Mouse (Mus musculus) MEL (cell line): ENCODE data around the gene Pole4. TPM values are rescaled to one million over a fixed set of nuclear protein-coding genes. Genes with fewer than 3 reads are reported as not detected.

Experiments
- DNase-seq: peaks from one replicate; pipeline ENCODE4 v3.0.0; 2011; ENCODE audit warnings: low read depth, low spot score
- H3K27ac ChIP-seq: 2 replicates; pipeline ENCODE4 v1.5.1; 2012; ENCODE audit warnings: low read depth, mild to moderate bottlenecking, control low read depth, low read length, moderate library complexity; ENCODE audit not compliant: control insufficient read depth
- H3K27me3 ChIP-seq, 2 experiments: fragments of 150-350 bp in 1 of 2; sonication (generic) in 1 of 2; 2 replicates each; pipeline ENCODE4 v1.6.1; 2012; ENCODE audit warnings: low read length in 2 of 2, mild to moderate bottlenecking in 2 of 2, improper control_type of control experiment in 1 of 2, moderate library complexity in 1 of 2; ENCODE audit not compliant: insufficient read depth in 2 of 2, control insufficient read depth in 1 of 2
- H3K36me3 ChIP-seq, 2 experiments: 2 replicates each; pipeline ENCODE4 v1.6.1; 2012 to 2014; ENCODE audit warnings: low read length in 2 of 2, improper control_type of control experiment in 1 of 2, inconsistent platforms in 1 of 2, mild to moderate bottlenecking in 1 of 2; ENCODE audit not compliant: insufficient read depth in 2 of 2, control insufficient read depth in 1 of 2
- H3K4me1 ChIP-seq, 2 experiments: fragments of 150-350 bp in 1 of 2; sonication (generic) in 1 of 2; 2 replicates each; pipeline ENCODE4 v1.6.1; 2012; ENCODE audit warnings: low read length in 2 of 2, improper control_type of control experiment in 1 of 2, mild to moderate bottlenecking in 1 of 2; ENCODE audit not compliant: insufficient read depth in 2 of 2, control insufficient read depth in 1 of 2
- H3K4me3 ChIP-seq, 2 experiments: fragments of 150-350 bp in 1 of 2; sonication (generic) in 1 of 2; 2 replicates each; pipeline ENCODE4 v1.5.1; 2012; ENCODE audit warnings: low read depth in 2 of 2, low read length in 2 of 2, mild to moderate bottlenecking in 2 of 2, moderate library complexity in 2 of 2, control low read depth in 1 of 2, improper control_type of control experiment in 1 of 2; ENCODE audit not compliant: control insufficient read depth in 1 of 2, insufficient read depth in 1 of 2
- H3K79me2 ChIP-seq: 2 replicates; pipeline ENCODE4 v1.6.1; 2012; ENCODE audit warnings: mild to moderate bottlenecking, low read length, moderate library complexity; ENCODE audit not compliant: control insufficient read depth, poor library complexity, insufficient read depth
- H3K9ac ChIP-seq: 2 replicates; pipeline ENCODE4 v1.6.1; 2012; ENCODE audit warnings: low read depth, mild to moderate bottlenecking, control low read depth, low read length, moderate library complexity; ENCODE audit not compliant: control insufficient read depth, poor library complexity, severe bottlenecking
- H3K9me3 ChIP-seq: fragments of 150-350 bp; sonication (generic); replicated peaks from 2 replicates; pipeline ENCODE4 v1.6.1; 2012; ENCODE audit warnings: mild to moderate bottlenecking, low read length, improper control_type of control experiment, moderate library complexity; ENCODE audit not compliant: insufficient read depth
- CHD1 ChIP-seq: IDR thresholded peaks from 2 replicates; pipeline ENCODE4 v1.6.1; 2012; ENCODE audit warnings: low read depth, mild to moderate bottlenecking, inconsistent platforms, low read length, improper control_type of control experiment
- CHD2 ChIP-seq: IDR thresholded peaks from 2 replicates; pipeline ENCODE4 v1.6.1; 2011; ENCODE audit warnings: low read length, improper control_type of control experiment
- CTCF ChIP-seq, 3 experiments: IDR thresholded peaks in 2 of 3; conservative IDR thresholded peaks in 1 of 3; 2 replicates each; pipeline ENCODE4 v1.5.1; 2011 to 2012; ENCODE audit warnings: low read length in 3 of 3, low read depth in 2 of 3, mild to moderate bottlenecking in 2 of 3, improper control_type of control experiment in 1 of 3, inconsistent platforms in 1 of 3, mixed read lengths in 1 of 3, moderate library complexity in 1 of 3; ENCODE audit not compliant: control insufficient read depth in 1 of 3, insufficient read depth in 1 of 3, poor library complexity in 1 of 3, severe bottlenecking in 1 of 3
- ELF1 ChIP-seq: IDR thresholded peaks from 2 replicates; pipeline ENCODE4 v1.6.1; 2014; ENCODE audit warnings: low read depth, mild to moderate bottlenecking, inconsistent platforms, low read length, improper control_type of control experiment, moderate library complexity
- GABPA ChIP-seq: IDR thresholded peaks from 2 replicates; pipeline ENCODE4 v1.6.1; 2012; ENCODE audit warnings: low read depth, mild to moderate bottlenecking, inconsistent platforms, low read length, improper control_type of control experiment, moderate library complexity
- JUND ChIP-seq: IDR thresholded peaks from 2 replicates; pipeline ENCODE4 v1.6.1; 2011; ENCODE audit warnings: low read depth, mild to moderate bottlenecking, improper control_type of control experiment, low read length
- KAT2A ChIP-seq: conservative IDR thresholded peaks from 2 replicates; pipeline ENCODE4 v1.6.1; 2012; ENCODE audit warnings: low read depth, low read length, improper control_type of control experiment, inconsistent platforms
- MAFK ChIP-seq: IDR thresholded peaks from 2 replicates; pipeline ENCODE4 v1.6.1; 2011; ENCODE audit warnings: low read depth, mild to moderate bottlenecking, low read length, improper control_type of control experiment, borderline replicate concordance
- MAX ChIP-seq: IDR thresholded peaks from 2 replicates; pipeline ENCODE4 v1.6.1; 2011; ENCODE audit warnings: low read length, improper control_type of control experiment
- MAZ ChIP-seq: IDR thresholded peaks from 2 replicates; pipeline ENCODE4 v1.6.1; 2012; ENCODE audit warnings: low read depth, mild to moderate bottlenecking, inconsistent platforms, low read length, improper control_type of control experiment
- MYB ChIP-seq: IDR thresholded peaks from 2 replicates; pipeline ENCODE4 v1.6.1; 2011; ENCODE audit warnings: mild to moderate bottlenecking, low read depth, low read length, improper control_type of control experiment
- POLR2A ChIP-seq, 2 experiments: IDR thresholded peaks; 2 replicates each; pipeline ENCODE4 v1.6.1; 2011 to 2012; ENCODE audit warnings: low read length in 2 of 2, mild to moderate bottlenecking in 2 of 2, control low read depth in 1 of 2, improper control_type of control experiment in 1 of 2, low read depth in 1 of 2, moderate library complexity in 1 of 2; ENCODE audit not compliant: control insufficient read depth in 1 of 2, insufficient read depth in 1 of 2, poor library complexity in 1 of 2
- POLR2AphosphoS2 ChIP-seq: IDR thresholded peaks from 2 replicates; pipeline ENCODE4 v1.6.1; 2011; ENCODE audit warnings: low read length, improper control_type of control experiment
- POLR2AphosphoS5 ChIP-seq: IDR thresholded peaks from 2 replicates; pipeline ENCODE4 v1.6.1; 2012; ENCODE audit warnings: low read depth, borderline replicate concordance, mild to moderate bottlenecking, inconsistent platforms, low read length, moderate library complexity, mixed read lengths
- RCOR1 ChIP-seq: IDR thresholded peaks from 2 replicates; pipeline ENCODE4 v1.6.1; 2012; ENCODE audit warnings: low read depth, mild to moderate bottlenecking, inconsistent platforms, low read length, improper control_type of control experiment
- SIN3A ChIP-seq: IDR thresholded peaks from 2 replicates; pipeline ENCODE4 v1.6.1; 2012; ENCODE audit warnings: low read length, improper control_type of control experiment, inconsistent platforms
- SMC3 ChIP-seq: IDR thresholded peaks from 2 replicates; pipeline ENCODE4 v1.6.1; 2011; ENCODE audit warnings: low read depth, low read length, improper control_type of control experiment
- TAL1 ChIP-seq: IDR thresholded peaks from 2 replicates; pipeline ENCODE4 v1.6.1; 2012; ENCODE audit warnings: mild to moderate bottlenecking, inconsistent platforms, low read length, moderate library complexity, mixed read lengths
- TBP ChIP-seq: IDR thresholded peaks from 2 replicates; pipeline ENCODE4 v1.8.0; 2011; ENCODE audit warnings: low read depth, low read length, improper control_type of control experiment
- UBTF ChIP-seq: IDR thresholded peaks from 2 replicates; pipeline ENCODE4 v1.6.1; 2012; ENCODE audit warnings: low read depth, mild to moderate bottlenecking, inconsistent platforms, low read length, improper control_type of control experiment, moderate library complexity, borderline replicate concordance; ENCODE audit not compliant: insufficient read depth
- USF1 ChIP-seq: IDR thresholded peaks from 2 replicates; pipeline ENCODE4 v1.6.1; 2014; ENCODE audit warnings: low read depth, mild to moderate bottlenecking, inconsistent platforms, low read length, improper control_type of control experiment, moderate library complexity
- USF2 ChIP-seq, 2 experiments: IDR thresholded peaks; 2 replicates each; pipeline ENCODE4 v1.6.1; 2011 to 2012; ENCODE audit warnings: improper control_type of control experiment in 2 of 2, low read length in 2 of 2, borderline replicate concordance in 1 of 2, inconsistent platforms in 1 of 2, low read depth in 1 of 2, mild to moderate bottlenecking in 1 of 2; ENCODE audit not compliant: insufficient read depth in 1 of 2
- ZC3H11A ChIP-seq: IDR thresholded peaks from 2 replicates; pipeline ENCODE4 v1.6.1; 2012; ENCODE audit warnings: low read depth, mild to moderate bottlenecking, inconsistent platforms, low read length, improper control_type of control experiment
- ZMIZ1 ChIP-seq: IDR thresholded peaks from 2 replicates; pipeline ENCODE4 v1.6.1; 2012; ENCODE audit warnings: low read depth, mild to moderate bottlenecking, inconsistent platforms, low read length, improper control_type of control experiment, moderate library complexity
- ZNF384 ChIP-seq: IDR thresholded peaks from 2 replicates; pipeline ENCODE4 v1.6.1; 2012; ENCODE audit warnings: low read depth, mild to moderate bottlenecking, inconsistent platforms, low read length, improper control_type of control experiment
- polyA plus RNA-seq, 2 experiments: library from polyadenylated mRNA; stranded (reverse) in 1 of 2; unstranded in 1 of 2; fragments of >175 nt in 1 of 2; fragments of >200 nt in 1 of 2; gene quantifications; 2 replicates each; pipeline versions ENCODE4 v1.2.1 to v1.2.4; 2012; ENCODE audit warnings: low replicate concordance in 2 of 2, low read depth in 1 of 2; ENCODE audit not compliant: insufficient read length in 2 of 2, insufficient read depth in 1 of 2, missing spikeins in 1 of 2
- total RNA-seq: library from RNA; depleted of rRNA; stranded (reverse); fragments of 300-350 nt; gene quantifications from 2 replicates; pipeline ENCODE4 v1.2.3, GENCODE M21; 2012

Gene Pole4
- total and polyA plus RNA-seq, 3 experiments: 67.2 to 76.7 TPM; not detected in 1

- DNase-seq: no peak
- no peak for TF ChIP-seq POLR2AphosphoS2
- TF ChIP-seq MAFK: no peak
- no peak for TF ChIP-seq USF2 (IDR thresholded peaks at IDR 0.05; ENCODE audit: borderline replicate concordance in 1 of 2, insufficient read depth in 1 of 2, low read depth in 1 of 2, low read length in 2 of 2)
- TF ChIP-seq RCOR1: no peak
- TF ChIP-seq TAL1: no peak
- TF ChIP-seq ZNF384: no peak
- TF ChIP-seq MYB: no peak
- no peak for TF ChIP-seq JUND
- TF ChIP-seq CTCF (IDR thresholded peaks at IDR 0.05 in 2 of 3, conservative IDR thresholded peaks at IDR 0.05 in 1 of 3; ENCODE audit: control insufficient read depth in 1 of 3, insufficient read depth in 1 of 3, low read depth in 2 of 3, low read length in 3 of 3, poor library complexity in 1 of 3, severe bottlenecking in 1 of 3): no peak
- no peak for TF ChIP-seq GABPA
- no peak overlapping the region for H3K4me3 ChIP-seq
These were observed 115.8 kb downstream of the Pole4 start for GRCm38 (mm10) chr6:82589387-82589786.

GRCm38 (mm10) chr6:82585396-82585795 lies 119.8 kb downstream of the Pole4 start:
- TF ChIP-seq POLR2AphosphoS2: no peak
- no peak for TF ChIP-seq RCOR1
- TF ChIP-seq UBTF: no peak
- TF ChIP-seq CTCF (IDR thresholded peaks at IDR 0.05 in 2 of 3, conservative IDR thresholded peaks at IDR 0.05 in 1 of 3; ENCODE audit: control insufficient read depth in 1 of 3, insufficient read depth in 1 of 3, low read depth in 2 of 3, low read length in 3 of 3, poor library complexity in 1 of 3, severe bottlenecking in 1 of 3): no peak
- TF ChIP-seq POLR2AphosphoS5: no peak
- no peak for TF ChIP-seq CHD2
- no peak for TF ChIP-seq KAT2A
- no peak for TF ChIP-seq GABPA
- TF ChIP-seq SIN3A: no peak
- TF ChIP-seq MAX: no peak
- no peak for TF ChIP-seq POLR2A (IDR thresholded peaks at IDR 0.05; ENCODE audit: control insufficient read depth in 1 of 2, insufficient read depth in 1 of 2, low read depth in 1 of 2, low read length in 2 of 2, poor library complexity in 1 of 2)
- TF ChIP-seq TBP: no peak
- no peak for TF ChIP-seq USF1
- no peak for TF ChIP-seq ZMIZ1
- no peak for TF ChIP-seq ELF1
- TF ChIP-seq SMC3: no peak
- no peak for TF ChIP-seq CHD1
- no peak for TF ChIP-seq USF2 (IDR thresholded peaks at IDR 0.05; ENCODE audit: borderline replicate concordance in 1 of 2, insufficient read depth in 1 of 2, low read depth in 1 of 2, low read length in 2 of 2)
- no peak for TF ChIP-seq MAZ
- TF ChIP-seq ZC3H11A: no peak
- TF ChIP-seq, all 39 proteins: peak for 0
- no peak overlapping the region for H3K4me3 ChIP-seq

More at GRCm38 (mm10) chr6:82589387-82589786, 115.8 kb downstream of the Pole4 start:
- Histone ChIP-seq H3K9ac (no peak overlapping the region), H3K27me3 (no peaks in the 10 kb centered on the region), H3K27ac (no peak overlapping the region), H3K36me3 (no peaks in the 10 kb centered on the region), H3K4me1 (no peaks in the 10 kb centered on the region), H3K79me2 (no peaks in the 10 kb centered on the region), H3K9me3 (no peaks in the 10 kb centered on the region)

More at GRCm38 (mm10) chr6:82585396-82585795, 119.8 kb downstream of the Pole4 start:
- H3K27ac ChIP-seq: no peak overlapping the region
- H3K27me3 ChIP-seq: no peaks in the 10 kb centered on the region
- no peaks in the 10 kb centered on the region for H3K9me3 ChIP-seq
- no peak for DNase-seq
- no peak overlapping the region for H3K9ac ChIP-seq
- no peaks in the 10 kb centered on the region for H3K79me2 ChIP-seq
- H3K4me1 ChIP-seq: no peaks in the 10 kb centered on the region
- H3K36me3 ChIP-seq: no peaks in the 10 kb centered on the region
